Mouse (Mus musculus) heart, postnatal 4 days (tissue): ENCODE measurements around the gene Map1b. TPM values are rescaled to one million over a fixed set of nuclear protein-coding genes. Genes with fewer than 3 reads are reported as not detected.

Experiments used
- DNase-seq: peaks from one replicate; pipeline ENCODE4 v3.0.0; 2021
- total RNA-seq, 2 experiments: library from RNA; stranded (reverse); gene quantifications; 2 replicates each; pipeline ENCODE4 v1.2.3; 2021

Map1b gene
- total RNA-seq, 2 experiments from 2014 or later, result 48.0 to 57.3 TPM

DNA sequence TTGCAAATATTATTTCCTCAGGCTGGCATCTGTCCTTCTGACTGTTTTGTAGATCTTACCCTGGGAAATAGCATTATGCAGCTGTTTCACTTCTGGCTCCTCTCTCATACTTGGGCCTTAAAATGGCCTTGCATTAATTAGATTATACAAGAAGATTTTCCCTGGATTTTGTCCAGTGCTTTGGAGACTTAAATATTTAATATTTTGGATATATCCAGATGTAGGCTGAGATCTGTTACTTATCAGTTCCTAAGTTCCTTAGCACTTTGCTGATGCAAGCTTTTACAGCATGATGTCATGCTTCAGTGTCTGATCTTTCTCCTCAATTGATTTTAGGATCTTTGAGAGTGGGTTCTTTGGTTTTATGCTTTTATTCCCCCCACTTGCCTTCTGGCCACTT, 11.6 kb upstream of the Map1b start:
- no peak for DNase-seq

DNA sequence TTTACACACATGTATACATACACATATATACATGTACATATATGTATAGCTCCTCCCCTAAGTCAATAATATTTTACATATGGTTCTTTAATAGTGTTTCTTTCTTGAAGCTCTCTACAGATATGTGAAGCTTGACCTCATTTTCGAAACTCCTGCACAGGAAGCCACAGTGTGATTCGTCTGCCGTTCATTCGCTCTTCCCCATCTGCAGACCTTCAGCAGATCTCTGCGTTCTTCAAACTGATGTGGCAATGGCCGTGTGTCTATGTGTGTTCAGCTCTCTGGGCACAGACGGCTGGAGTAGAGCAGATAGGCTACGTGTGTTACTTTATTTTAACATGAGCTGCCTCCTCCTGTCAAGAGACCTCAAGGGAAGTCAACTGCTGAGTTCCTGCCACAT, 9.2 kb upstream of the Map1b start:
- no peak for DNase-seq

DNA sequence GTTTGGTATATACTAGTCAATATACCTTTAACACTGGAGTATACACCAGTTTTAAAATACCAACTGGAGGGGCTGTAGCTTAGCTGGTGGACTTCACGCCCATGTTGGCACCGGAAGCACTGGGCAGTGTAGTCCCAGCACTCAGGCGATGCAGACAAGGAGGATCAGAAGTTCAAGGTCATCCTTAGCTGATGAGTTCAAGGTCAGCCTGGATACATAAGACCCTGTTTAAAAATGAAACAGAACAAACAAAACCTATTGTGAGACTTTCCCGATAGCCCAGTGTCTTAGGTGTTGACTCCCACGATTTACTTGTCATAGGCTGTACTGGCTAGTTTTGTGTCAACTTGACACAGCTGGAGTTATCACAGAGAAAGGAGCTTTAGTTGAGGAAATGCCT, 1.5 kb upstream of the Map1b start:
- no peak for DNase-seq

DNA sequence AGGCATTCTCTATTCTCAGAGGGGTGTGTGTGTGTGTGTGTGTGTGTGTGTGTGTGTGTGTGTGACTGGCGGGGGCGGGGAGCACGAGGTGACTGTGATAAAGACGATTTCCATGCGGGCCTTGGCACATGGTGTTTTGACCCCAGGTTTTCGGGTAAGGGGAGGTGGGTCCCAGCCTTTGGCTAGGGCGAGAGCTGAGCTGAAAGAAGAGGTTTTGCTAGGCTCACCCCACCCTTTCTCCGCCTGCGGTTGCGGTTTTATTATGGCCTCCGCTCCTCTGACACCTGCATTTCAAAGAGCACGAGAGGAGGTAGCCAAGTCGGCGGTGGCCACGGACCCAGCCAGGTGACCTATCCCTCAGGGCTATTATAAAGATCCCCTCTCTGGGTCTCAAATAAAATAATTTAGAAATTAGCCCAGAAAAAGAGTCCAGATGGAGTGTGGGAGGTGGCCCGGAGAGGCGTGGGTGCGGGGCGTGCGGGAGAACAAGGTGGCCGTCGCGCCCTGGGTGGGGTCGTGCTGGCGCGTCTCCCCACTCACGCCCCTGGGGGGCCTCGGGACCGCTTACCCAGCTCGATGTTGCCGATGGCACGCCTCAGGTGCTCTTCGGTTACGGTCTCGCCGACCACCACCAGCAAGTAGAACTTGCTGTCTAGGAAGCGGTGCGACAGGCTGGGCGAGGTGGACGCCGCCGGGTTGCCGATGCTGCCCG, 448 bp downstream of the Map1b start:
- peak; percentile 13 for DNase-seq

DNA sequence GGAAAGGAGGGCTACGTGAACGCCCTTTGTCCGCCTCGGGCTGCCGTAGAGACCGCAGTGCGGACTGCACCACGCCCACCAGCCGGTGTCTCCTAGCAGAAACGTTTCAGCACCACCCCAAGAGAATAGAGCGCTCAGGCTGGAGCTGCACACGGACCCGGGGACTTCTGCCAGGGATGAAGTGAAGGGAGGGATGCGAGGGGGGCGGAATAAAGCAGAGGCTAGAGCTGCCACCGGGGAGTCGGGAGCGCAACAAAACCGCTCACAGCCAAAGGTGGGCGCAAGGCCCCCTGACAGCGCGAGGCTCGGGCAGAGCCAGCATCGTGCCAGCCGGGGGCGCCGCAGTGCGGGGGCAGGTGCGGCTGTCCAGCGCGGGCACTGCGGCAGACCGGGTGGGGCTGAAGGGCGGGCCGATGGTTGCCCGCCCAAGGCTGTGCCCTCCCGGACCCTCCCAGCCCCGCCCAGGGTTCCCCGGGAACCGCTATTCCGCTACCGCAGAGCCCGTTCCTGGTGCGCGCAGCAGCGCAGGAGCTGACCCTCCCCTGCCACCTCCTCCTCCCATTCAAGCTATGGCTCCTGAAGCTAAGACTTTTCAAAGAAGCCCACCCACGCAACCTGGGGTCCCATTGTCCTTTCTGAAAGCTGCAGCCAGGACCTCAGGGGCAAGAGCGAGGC, 1.3 kb downstream of the Map1b start:
- DNase-seq, result peak; percentile 86

DNA sequence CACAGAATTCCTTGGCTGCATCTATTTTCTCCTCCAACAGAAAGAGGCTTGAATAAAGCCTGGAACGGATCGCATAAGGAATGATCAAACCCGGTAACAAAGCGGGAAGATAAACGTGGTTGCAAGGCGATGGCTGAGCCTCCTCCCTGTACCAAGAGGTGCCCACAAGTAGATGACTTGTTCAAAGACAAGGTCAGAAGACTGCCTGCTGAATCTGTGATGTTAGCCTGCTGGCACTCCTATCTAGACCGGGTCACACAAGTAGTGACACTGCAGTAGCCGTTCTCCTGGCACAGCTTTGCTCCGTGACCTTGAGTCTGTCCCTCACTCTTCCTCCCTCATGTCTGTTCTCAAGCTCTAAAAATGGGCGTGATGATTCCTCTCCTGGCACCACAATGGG, 2.4 kb downstream of the Map1b start:
- DNase-seq, result peak; percentile 22

GRCm38 (mm10) chr13:99513138-99513537, 3.2 kb downstream of the Map1b start:
- DNase-seq, result peak; percentile 77

- DNase-seq, result no peak
Measured at GRCm38 (mm10) chr13:99509896-99510295, 6.4 kb downstream of the Map1b start.

GRCm38 (mm10) chr13:99506580-99506962, 9.8 kb downstream of the Map1b start:
- DNase-seq, result no peak

DNA sequence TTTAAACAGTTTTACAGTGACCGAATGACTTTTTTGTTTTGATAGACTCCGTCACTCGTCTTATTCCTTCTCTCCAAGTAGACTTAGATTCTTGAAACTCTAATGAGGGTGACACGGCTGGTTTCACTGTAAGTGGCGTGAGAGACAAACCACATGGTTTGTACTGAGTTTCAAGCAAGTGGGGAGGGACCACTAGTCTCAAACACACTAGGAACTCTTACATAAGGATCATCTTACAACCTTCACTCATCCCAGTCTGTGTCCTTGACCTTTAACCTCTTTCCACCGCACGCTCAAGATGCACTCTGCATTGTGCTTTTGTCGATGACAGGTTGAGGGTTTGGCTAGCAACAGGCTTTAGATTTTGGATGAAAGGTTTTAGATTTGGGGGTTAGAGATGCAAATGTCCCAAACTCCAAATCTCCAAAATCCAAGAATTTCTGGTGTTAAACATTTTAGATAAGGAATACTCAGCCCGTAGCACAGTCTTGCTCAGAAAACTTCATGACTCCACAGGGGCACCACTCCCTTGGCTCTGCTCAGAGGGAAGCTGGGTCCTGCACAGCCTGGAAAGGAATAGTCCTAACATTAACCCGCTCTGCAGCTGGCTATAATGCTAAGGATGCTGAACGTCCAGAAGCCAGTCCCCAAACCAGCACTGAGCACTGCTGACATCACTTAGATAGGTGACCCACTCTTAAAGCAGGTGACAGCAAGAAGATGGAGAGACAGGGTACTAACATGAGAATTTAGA, 10.3 kb downstream of the Map1b start:
- no peak for DNase-seq

GRCm38 (mm10) chr13:99503370-99503979, 12.9 kb downstream of the Map1b start:
- no peak for DNase-seq

DNA sequence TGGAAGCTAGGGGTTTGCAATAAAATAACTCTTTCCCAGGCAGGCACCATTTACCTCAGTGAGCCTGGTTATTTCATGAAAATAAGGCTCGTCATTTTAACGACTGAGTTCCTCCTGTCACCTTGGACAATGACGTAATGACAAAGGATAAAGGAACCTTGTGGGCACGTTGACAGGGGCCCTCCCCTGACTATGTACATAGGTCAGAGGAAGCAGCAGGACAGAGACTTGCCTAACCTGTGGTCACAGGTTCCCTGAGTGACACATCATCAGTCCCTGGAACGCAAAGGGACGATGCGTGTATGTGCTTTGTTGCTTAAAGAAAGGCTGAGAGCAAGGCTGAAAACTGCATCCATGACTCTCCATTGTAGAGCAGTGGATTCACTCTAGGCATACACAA, 13.4 kb downstream of the Map1b start:
- DNase-seq, result no peak

- DNase-seq, result no peak
Measured at GRCm38 (mm10) chr13:99502126-99502744, 14.1 kb downstream of the Map1b start.

- no peak for DNase-seq
Measured at GRCm38 (mm10) chr13:99501393-99501792, 14.9 kb downstream of the Map1b start.

GRCm38 (mm10) chr13:99500609-99501008, 15.7 kb downstream of the Map1b start:
- DNase-seq, result no peak

DNA sequence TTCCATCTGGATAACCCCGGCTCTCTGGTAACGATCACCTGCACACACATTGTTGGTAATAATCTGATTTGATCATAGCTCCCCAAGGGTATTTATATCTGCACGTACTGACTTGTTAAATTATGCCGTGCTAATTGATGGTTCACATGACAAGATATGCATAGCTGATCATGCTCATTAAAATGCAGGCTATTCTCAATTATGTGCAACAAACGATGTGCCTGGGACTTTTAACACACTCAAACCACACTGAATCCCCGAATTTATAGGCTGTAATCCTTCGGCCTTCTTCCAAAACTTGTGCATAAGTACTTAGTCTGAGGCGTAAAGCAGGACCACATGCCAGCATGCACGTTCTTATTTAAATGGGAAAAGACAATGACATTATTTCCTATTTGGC, 16.6 kb downstream of the Map1b start:
- no peak for DNase-seq

GRCm38 (mm10) chr13:99496106-99496505, 20.2 kb downstream of the Map1b start:
- no peak for DNase-seq

GRCm38 (mm10) chr13:99494416-99494815, 21.9 kb downstream of the Map1b start:
- no peak for DNase-seq

DNA sequence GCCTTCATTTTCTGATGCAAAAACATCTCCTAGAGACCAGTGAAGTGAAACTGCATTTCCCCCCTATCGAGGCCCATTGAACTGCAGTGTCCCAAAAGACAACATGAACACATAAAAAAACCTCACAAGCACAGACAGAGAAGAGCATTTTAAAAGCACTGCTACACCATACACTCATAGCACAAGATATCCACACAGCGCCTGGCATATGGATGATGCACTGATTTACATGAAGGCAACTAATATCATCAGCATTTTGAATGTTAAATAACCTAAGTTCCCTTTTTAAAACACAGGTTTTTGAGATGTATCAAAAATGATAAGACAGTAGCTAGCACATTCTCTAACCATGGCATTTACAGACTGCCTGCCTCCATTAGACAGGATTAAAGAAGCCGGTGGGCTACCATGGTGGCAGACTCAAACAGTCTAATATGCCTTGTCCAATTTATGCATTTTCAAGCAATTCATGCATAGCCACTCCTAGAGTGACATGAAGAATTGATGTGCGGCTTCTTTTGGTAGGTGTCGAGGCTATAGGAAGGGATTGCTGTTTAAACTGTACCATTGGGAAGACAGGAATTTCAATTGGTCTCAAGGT, 22.9 kb downstream of the Map1b start:
- no peak for DNase-seq

DNA sequence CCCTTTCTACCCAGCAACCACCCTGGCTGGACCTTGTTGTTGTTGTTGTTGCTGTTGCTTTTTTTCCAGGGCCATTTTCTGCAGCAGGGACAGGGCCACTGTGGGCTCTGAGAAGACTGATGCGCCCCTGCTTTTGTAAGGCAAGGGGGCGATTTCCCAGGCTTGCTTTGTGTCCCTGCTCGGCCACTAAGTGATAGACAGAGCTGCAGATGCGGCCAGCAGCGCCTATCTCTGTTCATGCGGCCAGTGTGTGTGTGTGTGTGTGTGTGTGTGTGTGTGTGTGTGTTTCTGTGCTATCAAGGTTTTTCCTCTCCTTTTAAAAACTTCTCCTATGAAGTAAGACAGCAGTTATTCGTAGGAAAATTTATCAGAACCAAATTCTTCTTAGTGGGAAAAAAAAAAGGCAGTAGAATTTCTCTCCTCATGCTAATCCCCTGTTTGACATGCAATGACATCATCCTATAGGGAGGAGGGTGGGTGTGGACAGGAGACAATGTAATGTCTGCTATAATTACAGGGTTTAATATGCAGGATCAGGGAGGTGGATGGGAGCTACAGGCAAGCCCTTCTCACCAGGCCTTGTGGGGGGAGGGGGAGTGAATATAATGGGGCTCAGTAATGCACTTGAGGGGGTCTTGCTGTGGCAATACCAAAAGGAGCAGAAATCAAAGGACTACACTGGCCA, 23.6 kb downstream of the Map1b start:
- DNase-seq, result no peak

- DNase-seq, result no peak
Measured at GRCm38 (mm10) chr13:99489998-99490397, 26.3 kb downstream of the Map1b start.

DNA sequence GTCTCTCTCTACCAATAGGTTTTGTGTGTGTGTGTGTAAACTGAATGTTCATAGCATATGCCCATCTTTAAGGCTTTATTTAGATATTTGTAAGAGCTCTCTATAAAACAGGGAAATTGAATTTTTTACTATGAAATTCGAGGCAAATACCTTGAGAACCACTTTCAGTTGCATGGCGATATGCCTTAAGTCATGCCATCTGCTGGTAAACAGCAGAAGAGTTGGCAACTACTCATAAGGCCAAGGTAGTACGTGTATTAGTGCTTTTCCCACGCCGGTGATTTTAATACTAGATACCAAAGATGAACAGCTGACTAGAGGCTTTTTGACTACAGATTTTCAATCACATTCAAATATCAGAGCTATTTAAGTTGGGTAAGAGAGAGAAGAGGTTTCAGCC, 27.2 kb downstream of the Map1b start:
- no peak for DNase-seq
